Mouse (Mus musculus): ENCODE measurements around the gene Gatb. TPM values are rescaled to one million over a fixed set of nuclear protein-coding genes. Genes with fewer than 3 reads are reported as not detected.
A peak's percentile ranks its signal among the peaks of the same experiment; 100 is the strongest.
"Not testable (repeated sequence)": the region's sequence is repeated elsewhere in the genome, so short reads cannot be mapped to it uniquely, and the experiment has no call there.

Gene Gatb
- polyA plus RNA-seq, 1 experiment = 2.6 TPM

DNA sequence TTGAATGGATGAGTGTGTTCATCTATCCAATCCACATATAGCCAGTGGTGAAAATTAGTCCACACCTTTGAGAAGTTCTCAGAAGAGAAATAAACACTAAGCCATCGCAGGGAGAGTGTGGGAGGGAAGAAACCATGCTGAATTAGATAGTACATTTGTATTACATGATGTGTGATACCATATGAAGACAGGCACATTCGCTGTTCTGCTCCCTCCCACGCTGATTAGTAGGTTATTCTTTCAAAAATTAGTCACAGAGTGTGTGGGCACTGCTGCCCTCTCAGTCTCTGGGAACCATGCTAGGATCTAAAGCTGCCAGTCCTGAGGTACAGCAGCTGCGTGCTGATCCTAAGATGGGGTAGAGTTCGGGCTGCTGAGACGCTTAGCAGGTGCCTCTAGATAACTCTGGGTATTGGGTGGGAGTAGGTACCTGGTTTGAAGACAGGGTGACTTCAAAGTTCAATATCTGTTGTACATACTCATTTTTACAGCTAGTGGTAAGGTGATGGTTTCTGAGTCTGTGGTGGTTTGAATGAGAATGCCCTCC, 20.1 kb upstream of the Gatb start:
- peaks cover 10% of the 10 kb centered on the region for H3K9me3 ChIP-seq
- H3K4me1 ChIP-seq = peaks cover 8% of the 10 kb centered on the region; the same call in 1 of the 2 replicates
- no peak for TF ChIP-seq FLI1 (IDR thresholded peaks at IDR 0.05; ENCODE audit: low read length)
- TF ChIP-seq GATA1 (IDR thresholded peaks at IDR 0.05; ENCODE audit: borderline replicate concordance, low read length) = no peak
- H3K36me3 ChIP-seq (replicated peaks; ENCODE audit: low read length) = peaks cover 6% of the 10 kb centered on the region
- H3K4me3 ChIP-seq (replicated peaks) = no peak overlapping the region
- H3K27me3 ChIP-seq (replicated peaks) = no peaks in the 10 kb centered on the region

DNA sequence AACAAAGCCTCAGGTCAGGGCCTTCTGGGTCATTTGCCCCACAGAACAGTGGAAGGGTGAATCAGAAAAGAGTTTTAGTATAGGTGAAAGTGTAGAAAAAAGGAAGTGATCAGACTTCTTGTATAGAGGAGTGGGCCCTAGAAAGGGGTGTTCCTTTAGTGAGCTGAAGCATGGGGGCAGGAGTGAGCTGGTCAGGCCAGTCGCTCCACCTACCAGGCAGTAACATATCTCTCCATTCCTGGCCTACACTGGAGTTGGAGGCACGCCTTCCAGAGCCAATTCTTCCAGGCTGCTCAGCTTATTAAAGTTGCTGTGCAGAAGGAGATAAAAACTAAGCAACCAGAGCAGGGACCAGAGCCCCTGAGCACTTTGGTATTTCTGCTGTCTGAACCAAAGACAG, 9.3 kb upstream of the Gatb start:
- H3K4me1 ChIP-seq = no peaks in the 10 kb centered on the region
- H3K27me3 ChIP-seq (replicated peaks) = no peaks in the 10 kb centered on the region
- H3K9me3 ChIP-seq = no peaks in the 10 kb centered on the region
- TF ChIP-seq GATA1 (IDR thresholded peaks at IDR 0.05; ENCODE audit: borderline replicate concordance, low read length) (no peak), FLI1 (IDR thresholded peaks at IDR 0.05; ENCODE audit: low read length) (no peak)
- no peak overlapping the region for H3K4me3 ChIP-seq (replicated peaks)
- no peaks in the 10 kb centered on the region for H3K36me3 ChIP-seq (replicated peaks; ENCODE audit: low read length)

DNA sequence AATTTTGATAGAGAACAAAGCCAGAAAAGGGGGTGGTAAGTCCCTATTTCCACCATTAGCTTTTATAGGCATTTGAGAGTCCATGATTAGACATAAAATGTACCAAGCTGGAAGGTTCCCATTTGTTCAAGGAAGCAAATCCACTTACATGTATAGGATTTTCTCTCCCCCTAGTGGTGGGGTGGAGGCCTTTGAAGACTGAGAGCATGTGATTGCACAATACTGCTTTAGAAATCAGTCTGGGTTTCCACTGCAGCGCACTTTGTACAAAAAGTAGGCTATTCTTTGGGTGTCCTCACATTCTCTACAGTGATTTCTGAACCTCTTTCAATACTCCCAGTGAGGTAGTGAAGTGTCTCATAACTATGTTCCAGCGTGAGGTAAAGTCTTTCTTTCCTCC, 2.6 kb upstream of the Gatb start:
- TF ChIP-seq GATA1 (IDR thresholded peaks at IDR 0.05; ENCODE audit: borderline replicate concordance, low read length) = no peak
- TF ChIP-seq FLI1 (IDR thresholded peaks at IDR 0.05; ENCODE audit: low read length) = no peak
- H3K9me3 ChIP-seq = no peaks in the 10 kb centered on the region

DNA sequence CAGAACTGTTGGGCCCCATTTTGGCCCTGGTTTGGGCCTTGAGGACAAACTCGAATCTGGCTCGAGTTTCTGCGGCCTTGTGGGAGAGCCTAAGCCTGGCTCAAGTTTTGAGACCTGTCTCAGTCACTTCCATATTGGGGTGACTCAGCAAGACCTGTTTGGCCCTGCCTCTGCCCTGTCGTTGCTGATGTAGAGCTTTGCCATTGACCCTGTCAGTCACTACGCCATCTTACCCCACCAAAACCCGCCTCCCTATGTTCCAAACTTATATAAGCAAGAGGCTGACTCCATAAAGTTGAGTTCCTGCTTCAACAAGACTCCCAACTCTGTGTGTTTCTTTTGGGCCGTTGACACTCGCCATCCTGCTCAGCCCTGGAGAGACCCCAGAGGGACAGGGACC, 1.4 kb upstream of the Gatb start:
- H3K4me1 ChIP-seq = peaks cover 21% of the 10 kb centered on the region
- H3K36me3 ChIP-seq (replicated peaks; ENCODE audit: low read length); H3K9me3 ChIP-seq; H3K27me3 ChIP-seq (replicated peaks): not testable (repeated sequence)
- peak overlapping the region; percentile 64 for H3K4me3 ChIP-seq (replicated peaks)

More for the DNA sequence above, 2.6 kb upstream of the Gatb start:
- Histone ChIP-seq H3K4me3 (replicated peaks) (peak overlapping the region; percentile 30), H3K27me3 (replicated peaks) (no peaks in the 10 kb centered on the region), H3K36me3 (replicated peaks; ENCODE audit: low read length) (no peaks in the 10 kb centered on the region), H3K4me1 (peaks cover 21% of the 10 kb centered on the region)

DNA sequence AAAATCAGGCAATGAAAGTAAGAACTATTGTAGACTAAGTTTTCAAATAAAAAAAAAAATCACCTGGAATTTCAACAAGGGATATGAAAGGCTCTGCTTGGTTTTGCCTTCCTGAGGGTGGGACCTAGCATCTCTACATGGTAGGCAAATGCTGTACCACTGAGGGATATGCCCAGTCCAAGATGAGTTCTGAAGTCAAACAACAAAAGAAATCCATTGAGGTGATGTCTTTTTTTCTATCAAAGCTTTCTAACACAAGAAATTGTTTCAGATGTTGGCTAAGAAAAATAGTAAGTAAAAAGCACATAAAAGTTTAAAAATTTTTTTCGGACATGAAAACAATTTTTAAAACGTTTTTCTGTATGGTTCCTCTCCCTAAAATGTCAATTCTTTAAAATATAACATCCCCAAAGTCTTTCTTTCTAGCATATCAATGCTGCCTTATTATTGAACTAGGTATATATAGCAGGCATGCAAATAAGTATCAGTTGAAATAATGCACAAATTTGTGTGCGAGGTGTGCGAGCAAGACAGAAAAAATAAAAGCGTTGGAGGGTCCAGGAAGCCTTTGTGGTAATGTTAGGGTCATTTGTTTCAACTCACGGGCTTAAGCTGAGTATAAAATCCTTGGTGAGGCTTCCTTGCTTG, 579 bp upstream of the Gatb start:
- H3K4me1 ChIP-seq = peaks cover 21% of the 10 kb centered on the region
- H3K9me3 ChIP-seq = no peaks in the 10 kb centered on the region
- TF ChIP-seq GATA1 (IDR thresholded peaks at IDR 0.05; ENCODE audit: borderline replicate concordance, low read length) (no peak), FLI1 (IDR thresholded peaks at IDR 0.05; ENCODE audit: low read length) (no peak)
- peak overlapping the region; percentile 92 for H3K4me3 ChIP-seq (replicated peaks)
- no peaks in the 10 kb centered on the region for H3K27me3 ChIP-seq (replicated peaks)
- peaks cover 13% of the 10 kb centered on the region for H3K36me3 ChIP-seq (replicated peaks; ENCODE audit: low read length)

DNA sequence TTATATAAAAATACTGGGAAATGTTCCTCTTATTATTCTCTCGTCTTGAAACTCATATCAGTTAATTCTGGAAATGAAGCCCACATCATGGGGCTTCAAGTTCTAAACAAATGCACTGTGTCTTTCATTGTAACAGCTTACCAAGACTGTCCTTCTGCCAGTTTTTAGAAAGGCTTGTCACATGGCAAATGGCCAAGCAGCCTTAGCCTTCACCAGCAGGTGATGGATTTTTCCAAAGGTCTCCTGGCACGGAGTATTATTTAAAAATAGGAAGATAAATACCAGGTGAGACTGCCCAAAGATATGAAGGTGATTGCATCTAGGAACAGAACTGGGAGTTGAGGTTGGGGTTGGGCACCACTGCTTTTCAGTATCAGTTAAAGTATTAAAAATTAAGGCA, 8.8 kb downstream of the Gatb start:
- Histone ChIP-seq H3K27me3 (replicated peaks) (no peaks in the 10 kb centered on the region), H3K36me3 (replicated peaks; ENCODE audit: low read length) (peaks cover 44% of the 10 kb centered on the region), H3K4me1 (peaks cover 12% of the 10 kb centered on the region), H3K9me3 (no peaks in the 10 kb centered on the region), H3K4me3 (replicated peaks) (no peak overlapping the region)
- TF ChIP-seq GATA1 (IDR thresholded peaks at IDR 0.05; ENCODE audit: borderline replicate concordance, low read length) (no peak), FLI1 (IDR thresholded peaks at IDR 0.05; ENCODE audit: low read length) (no peak)

DNA sequence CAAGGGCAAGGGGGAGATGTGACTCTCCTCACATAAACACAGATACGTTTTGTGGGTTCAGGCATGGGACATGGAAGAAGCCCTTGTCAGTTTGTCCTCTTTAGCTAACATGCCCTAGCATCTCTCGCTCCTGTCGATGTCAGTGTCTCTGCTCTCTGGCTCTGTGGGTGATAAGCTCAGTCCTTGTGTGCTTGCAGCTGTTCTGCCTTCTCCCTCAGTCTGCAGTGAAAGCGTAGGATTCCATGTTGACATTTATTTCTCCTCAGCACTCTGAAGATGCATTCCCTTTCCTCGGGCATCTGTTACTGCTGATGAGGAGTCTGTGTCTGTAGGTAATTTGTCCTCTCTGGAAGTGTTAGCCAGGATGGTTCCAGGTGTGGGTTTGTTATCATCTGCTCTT, 9.3 kb downstream of the Gatb start:
- H3K4me1 ChIP-seq = peaks cover 12% of the 10 kb centered on the region
- peaks cover 39% of the 10 kb centered on the region for H3K36me3 ChIP-seq (replicated peaks; ENCODE audit: low read length)
- no peaks in the 10 kb centered on the region for H3K9me3 ChIP-seq
- H3K27me3 ChIP-seq (replicated peaks) = no peaks in the 10 kb centered on the region
- TF ChIP-seq FLI1 (IDR thresholded peaks at IDR 0.05; ENCODE audit: low read length) (no peak), GATA1 (IDR thresholded peaks at IDR 0.05; ENCODE audit: borderline replicate concordance, low read length) (no peak)
- no peak overlapping the region for H3K4me3 ChIP-seq (replicated peaks)

DNA sequence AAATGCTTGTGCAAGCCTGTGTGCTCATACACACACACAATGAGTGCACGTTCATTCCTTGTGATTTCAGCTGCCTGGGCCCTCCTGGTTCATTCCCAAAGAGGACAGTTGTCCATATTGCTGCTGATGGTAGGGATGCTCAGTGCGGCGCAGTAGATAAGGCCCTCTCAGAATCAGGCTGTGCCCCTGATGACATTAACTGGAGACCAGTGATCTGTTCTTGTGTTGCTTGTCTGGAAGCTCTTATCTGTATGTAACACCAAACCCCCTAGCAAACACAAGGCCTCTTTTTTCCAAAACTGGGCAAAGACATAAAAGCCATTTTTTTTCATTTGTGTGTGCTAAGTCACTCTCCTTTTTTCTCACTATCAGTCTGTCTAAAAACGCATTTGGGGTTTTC, 11.0 kb downstream of the Gatb start:
- Histone ChIP-seq H3K27me3 (replicated peaks) (no peaks in the 10 kb centered on the region), H3K9me3 (no peaks in the 10 kb centered on the region), H3K36me3 (replicated peaks; ENCODE audit: low read length) (peaks cover 40% of the 10 kb centered on the region), H3K4me1 (peaks cover 27% of the 10 kb centered on the region), H3K4me3 (replicated peaks) (no peak overlapping the region)
- TF ChIP-seq GATA1 (IDR thresholded peaks at IDR 0.05; ENCODE audit: borderline replicate concordance, low read length) (no peak), FLI1 (IDR thresholded peaks at IDR 0.05; ENCODE audit: low read length) (no peak)

DNA sequence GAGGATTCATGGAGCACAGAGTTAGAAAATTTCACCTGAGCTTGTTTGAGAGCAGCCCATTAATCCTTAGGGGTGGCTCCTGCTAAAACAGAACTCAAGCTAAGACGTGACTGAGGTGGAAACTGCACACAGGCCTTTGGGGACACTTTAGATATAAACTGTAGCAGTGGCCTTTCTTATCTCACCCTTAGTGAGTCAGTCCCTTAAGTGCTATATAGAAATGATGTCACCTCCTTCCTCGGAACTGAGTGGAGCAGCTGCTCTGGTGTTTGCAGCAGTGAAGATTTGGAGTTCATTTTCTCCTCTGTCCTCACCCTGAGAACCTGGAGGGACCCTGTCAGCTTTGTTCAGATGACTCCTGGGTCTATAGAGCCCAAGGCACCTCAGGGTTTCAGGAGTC, 14.8 kb downstream of the Gatb start:
- Histone ChIP-seq H3K36me3 (replicated peaks; ENCODE audit: low read length) (peaks cover 23% of the 10 kb centered on the region), H3K9me3 (no peaks in the 10 kb centered on the region), H3K4me1 (peaks cover 44% of the 10 kb centered on the region), H3K4me3 (replicated peaks) (no peak overlapping the region), H3K27me3 (replicated peaks) (no peaks in the 10 kb centered on the region)
- TF ChIP-seq GATA1 (IDR thresholded peaks at IDR 0.05; ENCODE audit: borderline replicate concordance, low read length) = no peak
- no peak for TF ChIP-seq FLI1 (IDR thresholded peaks at IDR 0.05; ENCODE audit: low read length)

DNA sequence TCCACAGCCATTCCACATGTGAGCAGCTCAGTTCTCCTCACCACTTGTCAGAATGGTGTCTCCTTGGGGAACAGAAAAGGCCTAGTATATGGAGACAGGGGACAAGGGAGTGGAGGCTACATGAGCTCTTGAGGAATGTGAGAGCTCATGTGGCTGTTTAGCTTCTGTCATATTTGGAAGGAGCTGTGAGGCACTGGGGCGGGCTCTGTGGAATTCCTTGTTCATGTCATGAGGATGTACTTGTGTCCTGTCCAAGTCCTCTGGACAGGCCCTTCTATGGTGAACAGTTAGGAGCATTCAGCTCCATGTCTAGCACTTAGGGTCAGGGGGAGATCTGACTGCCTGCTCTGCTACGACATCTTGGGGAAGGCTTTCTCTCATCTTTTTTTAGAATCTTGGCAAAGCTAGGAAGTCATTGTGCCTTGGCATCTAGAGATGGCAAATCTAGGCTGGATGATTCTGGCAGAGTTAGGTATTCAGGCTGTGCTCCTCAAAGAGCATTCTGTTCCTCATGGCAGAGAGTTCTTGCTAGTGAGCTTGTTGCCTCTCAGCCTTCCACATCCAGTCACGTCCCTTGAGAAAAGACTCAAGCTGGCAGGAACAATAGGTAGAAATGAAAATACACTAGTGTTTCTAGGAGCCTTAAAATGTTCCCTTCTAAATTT, 16.3 kb downstream of the Gatb start:
- peaks cover 41% of the 10 kb centered on the region for H3K4me1 ChIP-seq
- H3K9me3 ChIP-seq = no peaks in the 10 kb centered on the region
- no peaks in the 10 kb centered on the region for H3K27me3 ChIP-seq (replicated peaks)
- no peak for TF ChIP-seq FLI1 (IDR thresholded peaks at IDR 0.05; ENCODE audit: low read length)
- no peak for TF ChIP-seq GATA1 (IDR thresholded peaks at IDR 0.05; ENCODE audit: borderline replicate concordance, low read length)
- peaks cover 17% of the 10 kb centered on the region for H3K36me3 ChIP-seq (replicated peaks; ENCODE audit: low read length)
- no peak overlapping the region for H3K4me3 ChIP-seq (replicated peaks)
